Mouse (Mus musculus) erythroblast, embryonic 14.5 days (primary cell): ENCODE measurements around the gene Tagln3.

Source experiments
- GATA1 ChIP-seq: IDR thresholded peaks from 2 replicates; pipeline ENCODE4 v1.6.1; 2012; ENCODE audit warnings: low read length, inconsistent platforms, mixed read lengths
- TAL1 ChIP-seq: IDR thresholded peaks from 3 replicates; pipeline ENCODE4 v1.6.1; 2012; ENCODE audit warnings: low read length, inconsistent platforms, mixed read lengths

GRCm38 (mm10) chr16:45668178-45668577 is 56.2 kb downstream of the Tagln3 start:
- no peak for TF ChIP-seq GATA1
- no peak for TF ChIP-seq TAL1
